Mouse (Mus musculus) cerebellum, adult 2 months (tissue): Measurements from ENCODE around the gene Cemip.

Source experiments
- CTCF ChIP-seq: fragments of 200-500 bp; IDR thresholded peaks from 2 replicates; pipeline ENCODE4 v1.5.1; 2011; ENCODE audit warnings: low read depth, mild to moderate bottlenecking, control low read depth, low read length, moderate library complexity, borderline replicate concordance; ENCODE audit not compliant: insufficient read depth
- POLR2A ChIP-seq: fragments of 200-500 bp; IDR thresholded peaks from 2 replicates; pipeline ENCODE4 v1.6.1; 2011; ENCODE audit warnings: low read length, control low read depth, borderline replicate concordance; ENCODE audit not compliant: insufficient read depth

DNA sequence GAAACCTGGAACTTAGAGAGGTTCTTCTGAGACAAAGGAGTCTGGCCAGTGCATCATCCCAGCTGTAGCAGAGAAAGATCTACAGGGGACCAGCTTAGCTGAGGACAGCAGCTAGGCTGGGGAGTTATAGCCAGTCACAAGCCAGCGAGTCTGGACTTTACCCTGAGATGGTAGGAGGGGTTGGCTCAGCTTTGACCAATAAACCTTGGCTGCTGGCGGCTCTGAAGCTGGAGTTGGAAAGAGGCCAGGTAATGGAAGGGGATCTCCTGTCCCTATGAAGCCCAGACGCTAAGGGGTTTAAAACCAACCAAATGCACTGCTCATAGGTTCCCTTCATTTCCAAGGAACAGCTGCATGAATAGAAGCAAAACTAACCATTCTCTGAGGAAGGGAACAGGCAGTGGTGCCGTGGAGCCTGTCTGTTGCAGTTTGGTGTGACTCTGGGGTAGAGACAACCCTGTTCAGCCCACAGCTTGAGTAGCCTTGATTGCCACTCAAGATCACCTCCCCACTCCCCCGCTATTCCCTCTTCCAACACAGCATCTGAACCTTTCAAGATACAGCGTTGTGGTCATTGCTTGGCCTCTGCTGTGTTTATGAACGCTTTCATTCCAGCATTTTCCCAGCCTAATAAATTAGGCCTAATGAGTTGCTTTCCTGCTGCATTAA, 30.2 kb downstream of the Cemip start:
- no peak for TF ChIP-seq POLR2A
- TF ChIP-seq CTCF: no peak
